Mouse (Mus musculus) brain, embryonic 14.5 days (tissue): Measurements from ENCODE around the gene Mien1. TPM values are rescaled to one million over a fixed set of nuclear protein-coding genes. Genes with fewer than 3 reads are reported as not detected.
A peak's percentile ranks its signal among the peaks of the same experiment; 100 is the strongest.

Source experiments
- DNase-seq: peaks from one replicate; pipeline ENCODE4 v3.0.0-alpha.2; 2011; ENCODE audit warnings: low read depth
- CTCF ChIP-seq: fragments of 200-500 bp; IDR thresholded peaks from 2 replicates; pipeline ENCODE4 v1.5.1; 2012; ENCODE audit warnings: inconsistent platforms, mild to moderate bottlenecking, moderate library complexity, borderline replicate concordance; ENCODE audit not compliant: insufficient read depth, insufficient read length; ENCODE audit errors: extremely low read depth
- POLR2A ChIP-seq: fragments of 200-500 bp; IDR thresholded peaks from 2 replicates; pipeline ENCODE4 v1.6.1; 2012; ENCODE audit warnings: mild to moderate bottlenecking, inconsistent platforms, borderline replicate concordance; ENCODE audit not compliant: poor library complexity, insufficient read depth, insufficient read length, severe bottlenecking; ENCODE audit errors: extremely low read depth
- polyA plus RNA-seq: library from polyadenylated mRNA; depleted of rRNA; stranded (reverse); fragments of >200 nt; gene quantifications from 2 replicates; pipeline ENCODE4 v1.2.3, GENCODE M21; 2012

The Mien1 gene
- polyA plus RNA-seq, 1 experiment, result 130 TPM

GRCm38 (mm10) chr11:98458121-98458990, 19.6 kb upstream of the Mien1 start:
- TF ChIP-seq POLR2A (no peak), CTCF (no peak)

GRCm38 (mm10) chr11:98457367-98458120, 18.8 kb upstream of the Mien1 start:
- peak; percentile 88 for DNase-seq
- peak; percentile 74 for TF ChIP-seq CTCF
- 0 out of 2 replicates have a peak, but pooled peaks have one; percentile 42 for TF ChIP-seq POLR2A

More at GRCm38 (mm10) chr11:98458121-98458990, 19.6 kb upstream of the Mien1 start:
- DNase-seq, result no peak

GRCm38 (mm10) chr11:98456945-98457344, 18.2 kb upstream of the Mien1 start:
- no peak for DNase-seq
- TF ChIP-seq POLR2A, result no peak
- no peak for TF ChIP-seq CTCF

GRCm38 (mm10) chr11:98456545-98456944, 17.8 kb upstream of the Mien1 start:
- no peak for DNase-seq
- TF ChIP-seq POLR2A (no peak), CTCF (no peak)

GRCm38 (mm10) chr11:98455484-98455883, 16.7 kb upstream of the Mien1 start:
- no peak for DNase-seq
- TF ChIP-seq CTCF (no peak), POLR2A (no peak)

- TF ChIP-seq POLR2A (no peak), CTCF (no peak)
- DNase-seq, result no peak
Measured at GRCm38 (mm10) chr11:98449921-98450771, 11.4 kb upstream of the Mien1 start.

- no peak for DNase-seq
- TF ChIP-seq POLR2A (no peak), CTCF (no peak)
Measured at GRCm38 (mm10) chr11:98449419-98449818, 10.6 kb upstream of the Mien1 start.

GRCm38 (mm10) chr11:98448191-98448790, 9.5 kb upstream of the Mien1 start:
- TF ChIP-seq CTCF (no peak), POLR2A (no peak)
- no peak for DNase-seq

GRCm38 (mm10) chr11:98447475-98447834, 8.7 kb upstream of the Mien1 start:
- DNase-seq, result no peak
- TF ChIP-seq CTCF, result no peak
- no peak for TF ChIP-seq POLR2A

- TF ChIP-seq CTCF (no peak), POLR2A (no peak)
- no peak for DNase-seq
Measured at GRCm38 (mm10) chr11:98446562-98447474, 8.0 kb upstream of the Mien1 start.

GRCm38 (mm10) chr11:98446213-98446561, 7.4 kb upstream of the Mien1 start, which contains the start of gene Grb7:
Gene Grb7 (plus strand): TSS chr11:98446394.
- TF ChIP-seq POLR2A (no peak), CTCF (no peak)
- no peak for DNase-seq
